16 mouse cellular contexts compared by ENCODE assay signal in genomic region chr11:75337246-75337645, GRCm38 (mm10). TPM values are rescaled to one million over a fixed set of nuclear protein-coding genes. Genes with fewer than 3 reads are reported as not detected.
DNase-seq lines count a peak whose midpoint lies in the region; ATAC-seq and TF ChIP-seq lines count a peak whose summit lies in the region.
"Had no signal": no experiment of that assay in that cellular context is flagged by ENCODE, and none has a peak within 500 bp of the region (broad histone marks: within the 10 kb centered on the region; RNA-seq: fewer than 3 reads in every experiment).

No protein-coding gene starts in this region.

- 91% methylated on average over 7 of the region's 7 CpGs for WGBS in liver, adult 2 months
- WGBS in cerebellum, adult 2 months, result 93% methylated on average over 7 of the region's 7 CpGs

- H3K79me2 ChIP-seq in liver, adult 2 months (ENCODE audit: control insufficient read depth, insufficient read depth, low read length), result 0 out of 2 replicates have a peak, but pooled peaks cover 2% of the 10 kb centered on the region

- no peak overlapping the region for H3K9ac ChIP-seq in liver, adult 2 months (ENCODE audit: low read depth, low read length)
- H3K9ac ChIP-seq: hindbrain, embryonic 14.5 days; limb, embryonic 15.5 days; midbrain, embryonic 12.5 days had no signal

- TF ChIP-seq CTCF in liver, adult 2 months (IDR thresholded peaks at IDR 0.05; ENCODE audit: low read depth, low read length), result no peak
- TF ChIP-seq CTCF in cerebellum, adult 2 months (IDR thresholded peaks at IDR 0.05; ENCODE audit: borderline replicate concordance, insufficient read depth, low read depth, low read length), result no peak

- H3K27ac ChIP-seq in liver, adult 2 months (replicated peaks; ENCODE audit: insufficient read depth, low read depth, low read length), result 0 out of 2 replicates have a peak overlapping the region, but pooled peaks have one; percentile 30
- H3K27ac ChIP-seq in cerebellum, adult 2 months (ENCODE audit: insufficient read depth, low read length), result no peak overlapping the region
- H3K27ac ChIP-seq: hindbrain, embryonic 14.5 days; limb, embryonic 15.5 days; midbrain, embryonic 12.5 days had no signal

- peaks cover 2% of the 10 kb centered on the region; the same call in 1 of the 2 replicates for H3K4me1 ChIP-seq in liver, adult 2 months (ENCODE audit: control insufficient read depth, insufficient read depth, low read length)
- no peaks in the 10 kb centered on the region for H3K4me1 ChIP-seq in cerebellum, adult 2 months (ENCODE audit: control insufficient read depth, insufficient read depth, low read length)
- H3K4me1 ChIP-seq: limb, embryonic 15.5 days; midbrain, embryonic 12.5 days had no signal

- DNase-seq in liver, adult 2 months (ENCODE audit: extremely low read depth, low read depth, low spot score), result no peak
- no peak for DNase-seq in liver
- peak; percentile 13 to 22 for DNase-seq in B cell, adult 2 months
- no peak for DNase-seq in urinary bladder, postnatal 36 days (ENCODE audit: low spot score in 2 of 2)
- no peak for DNase-seq in cerebellum, adult 2 months
- no peak for DNase-seq in cerebellum, postnatal 25 days
- DNase-seq: adrenal gland, adult 8-10 months; gastrocnemius, postnatal 36 days; kidney, postnatal 4 days; right cerebral cortex, postnatal 14 days had no signal

- H3K4me3 ChIP-seq in liver, adult 2 months (ENCODE audit: insufficient read depth, low read depth, low read length), result no peak overlapping the region
- H3K4me3 ChIP-seq in cerebellum, adult 2 months (replicated peaks; ENCODE audit: insufficient read depth, low read depth, low read length), result no peak overlapping the region
- H3K4me3 ChIP-seq: left cerebral cortex, adult 2 months; limb, embryonic 15.5 days; midbrain, embryonic 12.5 days had no signal

- H3K27me3 ChIP-seq in liver, adult 2 months (ENCODE audit: control insufficient read depth, insufficient read depth, low read length), result no peaks in the 10 kb centered on the region
- H3K27me3 ChIP-seq in cerebellum, adult 2 months (ENCODE audit: control insufficient read depth, insufficient read depth, low read length), result no peaks in the 10 kb centered on the region
- H3K27me3 ChIP-seq: limb, embryonic 15.5 days; midbrain, embryonic 12.5 days had no signal

- no peak for TF ChIP-seq POLR2A in liver, adult 2 months (IDR thresholded peaks at IDR 0.05; ENCODE audit: extremely low read depth, insufficient read depth, low read length)
- no peak for TF ChIP-seq POLR2A in cerebellum, adult 2 months (IDR thresholded peaks at IDR 0.05; ENCODE audit: borderline replicate concordance, insufficient read depth, low read length)

- H3K36me3 ChIP-seq in liver, adult 2 months (ENCODE audit: control insufficient read depth, insufficient read depth, low read length), result peaks cover 20% of the 10 kb centered on the region

- ATAC-seq in erythroblast, adult 5-6 weeks (replicated peaks; ENCODE audit: low FRiP score, poor library complexity, severe bottlenecking), result 0 out of 2 replicates have a peak, but pooled peaks have one; percentile 19
- ATAC-seq in megakaryocyte progenitor cell, adult 5-6 weeks (replicated peaks; ENCODE audit: poor library complexity), result peak; percentile 54

RNA-seq across cellular contexts. Expression of gene Rpa1, which starts 10.9 kb away (rescaled TPM):
- total RNA-seq in liver, adult 2 months (2014; rRNA removed), result 19.9 and 21.4 TPM in 2 replicates
- 10.3 and 10.5 TPM in 2 replicates for polyA plus RNA-seq in liver, adult 2 months (2012; rRNA removed)
- total RNA-seq in erythroblast, adult 5-6 weeks (2015; ENCODE audit: low replicate concordance), result 7.5 and 15.7 TPM in 2 replicates
- total RNA-seq in erythroblast, adult 5-6 weeks (2017; ENCODE audit: low replicate concordance), result 47.8 and 64.4 TPM in 2 replicates
- 50.1 and 53.0 TPM in 2 replicates for total RNA-seq in megakaryocyte progenitor cell, adult 5-6 weeks (2015)
- 176 and 178 TPM in 2 replicates for total RNA-seq in megakaryocyte progenitor cell, adult 5-6 weeks (2017)
- 59.3 and 64.2 TPM in 2 replicates for polyA plus RNA-seq in cerebellum, adult 2 months (2012; rRNA removed)

RNA-seq across cellular contexts. Expression of gene Smyd4, which starts 11.0 kb away (rescaled TPM):
- total RNA-seq in liver, adult 2 months (2014; rRNA removed), result 1.8 and 2.5 TPM in 2 replicates
- 0.93 and 1.1 TPM in 2 replicates for polyA plus RNA-seq in liver, adult 2 months (2012; rRNA removed)
- 4.0 and 8.5 TPM in 2 replicates for total RNA-seq in erythroblast, adult 5-6 weeks (2015; ENCODE audit: low replicate concordance)
- 1.4 and 2.9 TPM in 2 replicates for total RNA-seq in erythroblast, adult 5-6 weeks (2017; ENCODE audit: low replicate concordance)
- 2.2 and 5.1 TPM in 2 replicates for total RNA-seq in megakaryocyte progenitor cell, adult 5-6 weeks (2015)
- total RNA-seq in megakaryocyte progenitor cell, adult 5-6 weeks (2017), result 13.9 and 21.9 TPM in 2 replicates
- 9.1 and 9.2 TPM in 2 replicates for polyA plus RNA-seq in cerebellum, adult 2 months (2012; rRNA removed)

Comparison
In these comparisons a context has a peak if more than half of its experiments do, and no peak if none do; other contexts are left out.
1. DNase-seq: peak in B cell, adult 2 months (2 of 2); none in liver, adult 2 months (single experiment), liver (single experiment), urinary bladder, postnatal 36 days (0 of 2), cerebellum, adult 2 months (0 of 2) and cerebellum, postnatal 25 days (0 of 2).